Mouse (Mus musculus) stomach, postnatal 0 days (tissue): ENCODE measurements at regions not wholly inside any gene's neighbourhood (a gene's known extent, or its start where the extent isn't known, plus 50 kb on each side); places are given as distances from the start of the nearest gene placed in this dataset.

Experiments used
- CTCF ChIP-seq: IDR thresholded peaks from 2 replicates; pipeline ENCODE4 v1.5.1; 2016; ENCODE audit warnings: antibody characterized with exemption, low read depth, mild to moderate bottlenecking, moderate library complexity
- EP300 ChIP-seq: optimal IDR thresholded peaks from 2 replicates; pipeline ENCODE3; 2016; ENCODE audit warnings: antibody characterized with exemption

- no peak for TF ChIP-seq CTCF
- no peak for TF ChIP-seq EP300
These were observed 429.1 kb upstream of the Klf12 start for GRCm38 (mm10) chr14:100713592-100713991.
